Mouse (Mus musculus) embryo, embryonic 9.5 days (tissue): ENCODE measurements around the gene Cep131.

Experiments used
- DNase-seq: peaks from one replicate; pipeline ENCODE4 v3.0.0-alpha.2; 2017; ENCODE audit errors: extremely low spot score

Cep131 gene

DNA sequence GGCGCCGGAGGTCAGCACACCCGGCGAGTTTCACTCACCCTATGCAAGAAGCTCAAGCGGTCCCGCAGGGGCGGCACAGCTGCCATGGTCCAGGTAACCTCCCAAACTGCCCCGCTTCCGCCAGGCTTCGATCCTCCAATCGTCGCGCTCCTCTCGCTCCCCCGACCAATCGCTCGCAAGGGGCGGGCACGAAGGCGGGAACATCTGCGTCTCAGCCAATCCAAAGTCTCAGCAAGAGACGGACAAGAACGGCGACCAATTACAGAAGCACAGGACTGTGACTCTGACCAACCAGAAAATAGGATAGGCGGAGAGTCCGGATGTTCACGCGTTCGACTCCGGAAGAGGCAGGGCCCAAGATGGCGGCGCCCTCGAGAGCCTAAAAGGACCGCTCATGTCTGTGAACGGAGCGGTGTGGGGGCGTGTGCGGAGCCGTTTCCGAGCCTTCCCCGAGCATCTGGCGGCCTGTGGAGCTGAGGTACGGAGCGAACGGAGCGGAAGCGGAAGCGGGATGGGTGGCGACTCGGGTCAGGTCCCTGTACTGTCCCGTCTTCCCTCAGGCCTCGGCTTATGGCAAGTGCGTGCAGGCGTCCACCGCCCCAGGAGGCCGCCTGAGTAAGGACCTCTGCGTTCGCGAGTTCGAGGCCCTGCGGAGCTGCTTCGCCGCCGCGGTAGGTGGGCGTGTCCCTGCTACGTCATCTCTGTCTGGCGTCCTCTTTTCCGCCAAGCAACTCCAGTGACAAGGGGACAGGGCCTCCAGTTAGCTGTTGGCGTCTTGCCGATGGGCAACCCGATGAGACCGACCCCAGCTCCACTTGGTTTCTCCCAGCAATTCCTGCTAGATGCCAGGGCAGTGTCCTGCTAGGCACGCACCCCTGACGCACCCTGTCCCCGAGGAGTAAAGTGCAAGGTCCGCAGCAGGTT is 12.2 kb upstream of the Cep131 start, which contains the start of the genes Tepsin and Ndufaf8:
Gene Tepsin (minus strand): TSS at position 144 of the 924 bp plus-strand sequence.
Gene Ndufaf8 (plus strand): TSS at position 341 of the 924 bp plus-strand sequence.
- DNase-seq: peak; percentile 100

DNA sequence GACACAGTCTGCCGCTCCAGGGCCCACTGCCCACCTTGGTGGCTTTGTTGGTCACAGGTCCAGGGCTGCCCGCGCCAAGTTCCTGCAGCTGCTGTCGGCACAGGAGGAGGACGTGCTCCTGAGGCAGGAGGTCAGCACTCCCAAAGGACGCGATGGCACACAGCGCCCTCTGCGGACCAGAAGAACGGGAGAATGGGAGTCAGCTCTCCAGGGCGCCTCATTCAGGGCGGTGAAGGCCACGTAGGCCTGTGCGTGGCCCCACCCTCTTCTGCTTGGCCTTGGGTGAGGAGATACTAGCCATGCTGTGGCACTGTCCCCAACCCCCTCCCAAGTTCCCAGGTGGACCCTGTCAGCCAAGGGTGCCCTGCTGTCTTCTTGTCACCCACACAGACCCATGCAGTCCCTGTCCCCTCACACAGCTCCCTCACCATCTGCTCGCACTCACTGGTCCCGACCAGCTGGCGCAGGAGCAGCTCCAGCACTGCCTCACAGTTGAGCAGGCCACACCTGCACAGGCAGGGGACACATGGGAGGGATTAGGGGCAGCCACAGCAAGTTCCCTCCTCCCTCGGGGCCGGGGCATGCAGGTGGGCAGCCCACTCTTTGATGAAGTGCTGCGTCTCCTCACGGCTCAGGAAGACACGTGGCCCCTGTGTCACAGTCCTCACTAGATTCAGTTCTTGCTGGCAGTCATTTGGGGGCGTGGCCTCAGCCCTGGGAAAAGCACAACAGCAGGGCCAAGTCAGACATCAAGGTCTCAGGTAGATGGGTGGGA is 6.4 kb upstream of the Cep131 start:
- DNase-seq: no peak

DNA sequence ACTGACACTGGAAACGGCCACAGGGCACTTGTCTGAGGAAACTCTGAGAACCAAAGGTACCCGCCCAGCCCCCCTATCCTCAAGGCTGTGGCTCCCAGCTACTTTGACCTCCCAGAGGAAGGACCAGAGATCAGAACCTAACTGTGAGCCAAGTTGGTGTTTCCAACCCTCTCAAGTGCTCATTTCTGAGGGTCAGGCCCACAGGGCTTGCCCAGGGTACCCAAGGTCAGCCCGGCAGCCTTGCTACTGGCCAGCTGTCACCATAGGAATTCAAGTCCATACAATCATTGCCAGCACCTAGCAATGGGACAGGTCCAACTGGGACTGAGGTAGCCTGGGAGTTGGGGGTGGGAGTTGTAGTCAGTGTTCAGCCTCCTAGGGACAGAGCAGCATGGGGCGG is 4.0 kb upstream of the Cep131 start:
- no peak for DNase-seq

DNA sequence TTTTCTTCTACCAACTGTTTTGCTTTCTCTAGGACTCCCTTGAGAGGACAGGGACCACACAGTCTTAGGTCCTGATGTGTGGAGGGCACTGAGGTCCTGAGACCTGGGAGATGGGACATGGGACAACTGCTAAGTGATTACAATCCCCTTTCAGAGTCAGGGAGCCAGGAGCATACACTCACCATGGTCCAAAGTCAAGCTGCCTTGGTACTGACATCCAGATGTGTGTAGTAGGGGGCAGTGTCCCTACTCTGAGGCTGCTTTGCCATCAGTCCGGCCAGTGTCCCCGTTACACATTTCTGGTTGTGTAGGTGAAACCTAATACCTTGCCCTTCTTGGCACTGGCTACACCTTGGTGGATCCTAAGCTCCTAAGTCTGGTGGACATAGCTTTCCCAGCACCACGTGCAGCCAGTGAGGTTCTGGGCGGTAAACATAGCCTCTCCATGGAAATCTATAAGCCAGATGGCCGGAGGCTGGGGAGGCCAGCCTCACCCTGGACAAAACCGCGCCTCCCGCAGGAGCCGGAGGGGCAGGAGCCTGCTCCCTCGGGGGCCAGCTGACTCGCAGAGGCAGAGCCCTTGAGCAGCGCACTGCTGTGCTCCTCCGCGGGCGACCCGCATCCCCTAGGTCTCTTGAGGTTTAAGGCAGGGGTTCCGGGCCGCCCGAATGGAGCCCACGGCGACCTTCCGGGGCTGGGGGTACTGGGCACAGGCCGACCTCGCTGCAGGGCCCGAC is 568 bp downstream of the Cep131 start:
- DNase-seq: no peak

DNA sequence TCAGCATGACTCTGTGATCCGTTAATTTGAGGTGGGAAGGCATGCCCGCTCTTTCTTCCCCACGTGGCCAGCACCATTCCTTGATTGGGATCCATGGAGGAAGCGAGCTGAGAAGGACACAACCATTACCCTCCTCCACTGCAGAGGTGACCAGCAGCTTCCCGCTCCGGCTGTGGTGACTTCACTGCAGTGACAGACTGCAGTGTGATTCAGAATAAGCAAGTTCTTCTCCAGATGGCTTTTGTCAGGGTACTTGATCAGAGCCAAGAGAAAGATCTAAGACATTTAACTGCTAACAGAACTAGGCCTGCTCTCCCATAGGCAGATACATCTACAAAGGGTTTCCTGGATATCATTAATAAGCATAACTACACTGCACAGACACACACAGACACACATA is 6.3 kb downstream of the Cep131 start:
- no peak for DNase-seq

DNA sequence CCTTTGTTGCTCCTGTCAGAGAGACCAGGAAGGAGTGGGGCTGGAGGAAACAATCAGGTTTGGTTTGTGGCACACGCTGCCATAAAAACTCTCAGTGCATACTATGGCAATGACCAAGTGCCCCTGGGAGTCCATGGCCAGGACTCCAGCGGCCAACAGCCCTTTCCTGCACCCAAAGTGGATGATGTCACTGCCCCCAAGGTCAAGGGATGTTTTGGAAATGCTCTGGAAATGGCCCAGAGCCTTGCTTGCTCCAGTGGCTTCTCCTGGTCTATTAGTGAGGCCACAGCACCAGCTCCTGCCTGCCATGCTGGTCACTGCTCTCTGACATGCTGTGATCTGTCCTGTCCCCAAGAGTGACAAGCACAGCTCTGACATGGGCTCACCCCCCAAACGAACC is 10.4 kb downstream of the Cep131 start:
- no peak for DNase-seq

DNA sequence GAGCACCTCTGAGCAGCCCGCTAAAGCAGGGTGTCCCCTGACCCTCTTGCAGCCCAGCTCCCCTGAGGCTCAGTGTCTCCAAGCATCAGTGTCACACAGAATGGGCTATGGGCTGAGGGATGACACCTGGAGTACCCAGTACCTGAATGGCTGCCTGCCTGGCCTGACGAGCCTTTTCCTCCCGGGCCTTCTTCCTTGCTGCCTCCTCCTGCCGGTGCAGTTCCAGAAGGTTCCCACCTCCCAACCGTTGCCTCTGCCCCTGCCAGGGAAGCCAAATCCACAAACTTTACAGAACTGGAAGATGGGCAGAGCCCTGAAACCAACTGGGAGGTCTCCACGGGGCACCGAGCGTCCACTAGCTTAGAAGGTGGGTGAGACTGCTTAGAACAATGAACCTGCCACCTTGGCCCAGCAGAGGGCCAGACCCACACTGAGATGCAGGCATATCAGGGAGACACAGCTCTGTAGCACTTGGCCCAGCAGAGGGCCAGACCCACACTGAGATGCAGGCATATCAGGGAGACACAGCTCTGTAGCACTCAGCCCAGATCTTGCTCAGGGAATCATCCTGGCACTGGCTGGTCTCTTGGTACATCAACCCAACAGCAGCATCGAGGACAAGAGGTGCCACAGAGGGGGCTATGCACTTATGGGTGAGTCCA is 13.5 kb downstream of the Cep131 start:
- no peak for DNase-seq

DNA sequence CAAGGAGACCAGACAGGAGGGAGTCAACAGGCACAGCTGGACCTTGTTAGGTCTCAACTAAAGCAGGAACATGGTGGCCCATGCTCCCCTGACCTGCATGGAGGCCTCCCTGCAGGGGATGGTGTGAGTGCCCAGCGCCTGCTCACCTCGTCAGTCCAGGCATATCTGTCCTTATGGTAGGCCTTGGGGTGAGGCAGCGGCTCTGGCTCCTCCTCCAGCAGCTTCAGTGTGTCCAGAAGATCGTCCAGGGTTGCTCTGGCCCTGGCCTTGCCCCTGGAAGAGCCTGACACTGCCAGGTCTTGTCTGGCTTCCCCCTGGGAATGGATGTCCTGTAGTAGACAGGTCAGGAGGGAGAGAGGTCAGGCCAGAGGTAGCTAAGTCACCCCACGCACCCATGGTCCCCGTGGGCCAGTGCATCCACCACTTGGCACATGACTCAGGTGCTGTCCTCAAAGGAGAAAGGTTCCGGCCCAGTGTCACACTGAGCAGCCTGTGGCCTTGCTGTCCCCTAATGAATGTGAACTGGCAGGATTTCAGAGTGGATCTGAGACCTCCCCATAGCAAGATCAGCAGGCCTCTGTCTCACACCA is 14.8 kb downstream of the Cep131 start:
- DNase-seq: no peak

DNA sequence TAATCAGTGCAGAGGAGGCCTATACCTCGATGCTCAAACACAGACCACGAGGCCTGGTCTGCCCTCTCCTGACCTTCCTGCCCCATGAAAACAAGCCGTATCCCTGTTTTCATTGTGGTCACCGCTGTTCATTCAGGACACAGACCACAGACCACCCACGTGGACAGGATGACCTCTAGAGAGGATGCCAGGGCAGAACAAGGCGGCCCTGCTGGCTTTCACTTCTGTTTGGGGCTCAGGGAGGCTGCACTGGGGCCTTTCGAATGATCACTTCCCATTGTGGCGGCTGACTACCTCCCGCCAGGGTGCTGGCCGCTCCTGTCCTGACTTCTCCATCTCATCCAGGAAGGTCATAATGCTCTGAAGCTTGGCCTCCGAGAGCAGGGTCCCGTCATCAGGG is 15.6 kb downstream of the Cep131 start:
- peak; percentile 39 for DNase-seq

DNA sequence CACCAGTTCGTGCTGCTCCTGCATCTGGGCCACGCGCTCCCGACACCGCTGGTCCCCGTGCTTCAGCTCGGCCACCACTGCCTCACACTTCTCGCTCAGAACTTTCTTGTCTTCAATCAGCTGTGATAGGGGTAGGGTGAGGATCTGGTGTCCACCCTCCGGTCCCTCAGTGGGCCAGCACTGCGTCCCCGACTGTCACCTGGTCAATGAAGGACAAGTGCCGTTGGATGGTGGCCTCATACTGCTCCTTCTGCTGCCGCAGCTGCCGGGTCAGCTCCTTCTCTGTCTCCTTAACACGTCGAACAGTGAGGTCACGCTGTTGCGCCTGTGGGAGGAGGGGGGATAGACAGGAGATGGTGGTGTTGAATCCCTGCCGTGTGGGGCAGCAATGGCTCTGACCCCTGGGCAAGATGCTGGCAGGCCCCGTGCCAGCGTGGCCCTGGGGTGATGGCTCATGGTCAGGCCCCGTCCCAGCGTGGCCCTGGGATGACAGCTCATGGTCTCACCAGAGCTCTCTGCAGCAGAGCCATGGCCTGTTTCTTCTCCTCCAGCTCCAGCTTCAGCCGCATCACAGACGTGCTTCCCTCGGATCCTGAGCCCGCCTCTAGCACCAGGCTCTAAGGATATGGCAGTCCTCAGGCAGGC is 16.2 kb downstream of the Cep131 start:
- DNase-seq: no peak

DNA sequence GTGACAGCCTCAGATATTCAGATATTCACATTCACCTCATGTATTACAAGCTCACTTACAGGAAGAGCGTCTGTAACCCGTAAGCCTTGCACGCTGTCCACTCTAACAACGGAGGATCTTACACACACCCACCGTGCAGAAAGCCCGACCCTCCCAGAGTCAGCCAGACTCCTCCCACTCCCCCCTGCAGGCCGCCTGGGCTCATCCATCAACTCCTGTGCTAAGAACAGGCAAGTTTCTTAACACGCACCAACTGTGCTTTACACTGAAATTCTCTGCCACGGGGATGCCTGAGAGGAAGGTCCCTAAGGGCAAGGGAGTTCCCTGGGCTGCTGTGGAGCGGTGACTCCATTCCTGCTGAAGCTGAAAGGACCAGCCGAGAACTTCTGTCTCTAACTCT is 17.4 kb downstream of the Cep131 start:
- DNase-seq: peak; percentile 53

DNA sequence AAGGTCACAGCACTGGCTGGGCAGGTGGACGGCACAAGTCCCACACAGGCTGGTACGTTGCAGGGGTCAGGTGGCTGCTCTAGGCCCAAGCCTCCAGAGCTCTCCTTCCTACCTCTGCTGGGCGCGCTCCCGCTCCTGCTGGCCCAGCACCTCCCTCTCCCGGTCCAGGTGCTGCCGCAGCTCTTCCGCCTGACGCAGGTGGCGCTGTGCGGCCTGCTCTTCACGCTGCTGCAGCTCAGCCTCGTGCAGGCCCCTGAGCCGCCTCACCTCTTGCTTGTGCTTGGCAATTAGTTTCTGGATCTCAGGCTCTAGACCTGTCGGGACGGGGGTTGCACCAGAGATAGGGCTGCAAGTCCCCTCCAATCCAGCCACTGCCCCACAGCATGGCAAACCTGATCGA is 18.8 kb downstream of the Cep131 start:
- no peak for DNase-seq

DNA sequence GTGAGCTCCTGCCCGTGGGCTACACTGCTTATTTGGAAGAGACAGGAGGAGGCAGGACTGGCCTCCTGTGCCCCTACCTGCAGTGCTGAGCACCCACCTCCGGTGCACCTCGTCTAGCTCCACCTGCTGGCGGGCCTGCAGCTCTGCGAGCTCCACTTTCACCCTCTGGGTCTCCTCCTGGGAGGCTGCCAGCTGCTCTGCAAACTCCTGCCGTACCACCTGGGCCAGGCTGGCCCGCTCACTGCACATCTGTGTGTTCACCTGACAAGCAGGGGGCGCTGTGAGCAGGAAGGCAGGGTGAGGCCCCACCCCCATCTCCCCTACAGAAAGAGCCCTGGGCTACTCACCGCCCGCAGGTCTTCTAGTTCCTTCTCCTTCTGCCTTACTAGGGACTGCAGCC is 21.3 kb downstream of the Cep131 start:
- DNase-seq: no peak

DNA sequence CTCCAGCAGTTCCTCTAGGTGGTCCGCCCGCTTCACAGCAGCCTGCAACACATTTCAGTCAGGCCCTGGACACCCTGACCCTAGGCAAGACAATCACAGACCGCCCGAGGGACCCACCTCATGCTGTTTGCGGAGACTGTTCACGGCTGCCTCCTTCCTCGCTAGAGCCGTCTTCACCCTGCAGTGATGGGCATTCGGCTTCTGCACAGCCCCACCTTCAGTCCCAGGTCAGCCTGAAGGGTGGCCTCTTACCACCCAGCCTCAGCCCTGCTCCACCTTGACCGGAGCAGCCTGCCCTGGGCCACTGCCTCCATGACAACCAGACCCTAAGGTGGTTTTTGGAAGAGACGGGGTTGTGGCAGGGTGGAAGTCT is 22.0 kb downstream of the Cep131 start:
- DNase-seq: no peak

DNA sequence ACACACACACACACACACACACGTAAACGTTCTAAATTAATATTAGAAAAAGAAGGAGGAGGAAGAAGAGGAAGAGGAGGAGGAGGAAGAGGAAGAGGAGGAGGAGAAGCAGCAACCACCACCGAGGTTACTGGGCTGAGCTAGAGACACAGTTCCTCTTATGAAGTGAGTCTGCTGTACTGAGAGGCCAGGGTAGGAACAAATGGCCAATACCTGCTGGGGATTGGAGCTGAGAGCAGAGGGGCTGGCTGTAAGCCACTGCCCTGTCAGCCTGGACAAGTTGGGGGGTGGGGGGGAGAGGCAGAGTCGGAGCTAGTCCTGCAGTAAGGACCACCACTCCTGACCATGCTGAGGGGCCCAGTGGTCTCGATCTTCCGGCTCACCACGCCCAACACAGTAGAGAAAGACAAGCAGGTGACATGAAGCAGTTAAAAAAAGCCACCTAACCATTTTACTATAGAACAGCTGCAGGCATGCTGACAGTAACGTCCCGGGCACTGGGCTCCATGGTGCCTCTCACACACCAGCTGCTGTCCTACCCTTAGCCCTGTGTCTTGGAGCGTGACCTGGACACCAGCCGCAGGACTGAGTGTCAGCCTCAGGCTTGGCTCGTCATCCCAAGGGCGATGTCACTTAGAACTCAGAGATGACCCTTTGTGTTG is 22.5 kb downstream of the Cep131 start:
- no peak for DNase-seq

DNA sequence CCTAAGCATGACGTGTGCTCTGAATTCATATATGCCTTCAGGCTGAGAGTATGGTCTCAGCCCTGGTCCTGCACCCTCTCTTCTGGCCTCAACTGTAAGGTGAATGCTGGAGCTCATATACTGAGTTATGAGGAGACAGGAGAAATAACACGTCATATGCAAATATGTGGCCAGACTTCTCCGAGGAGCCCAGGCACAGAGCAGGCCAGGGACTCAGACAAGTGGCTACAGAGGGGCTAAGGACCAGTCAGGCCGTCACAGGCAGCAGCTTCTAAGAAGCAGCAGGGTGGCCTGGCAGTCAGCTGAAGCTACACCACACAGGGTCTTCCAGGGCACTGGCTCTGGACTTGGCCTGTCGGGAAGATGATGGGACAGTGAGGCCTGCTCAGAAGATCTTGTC is 23.3 kb downstream of the Cep131 start:
- DNase-seq: no peak

DNA sequence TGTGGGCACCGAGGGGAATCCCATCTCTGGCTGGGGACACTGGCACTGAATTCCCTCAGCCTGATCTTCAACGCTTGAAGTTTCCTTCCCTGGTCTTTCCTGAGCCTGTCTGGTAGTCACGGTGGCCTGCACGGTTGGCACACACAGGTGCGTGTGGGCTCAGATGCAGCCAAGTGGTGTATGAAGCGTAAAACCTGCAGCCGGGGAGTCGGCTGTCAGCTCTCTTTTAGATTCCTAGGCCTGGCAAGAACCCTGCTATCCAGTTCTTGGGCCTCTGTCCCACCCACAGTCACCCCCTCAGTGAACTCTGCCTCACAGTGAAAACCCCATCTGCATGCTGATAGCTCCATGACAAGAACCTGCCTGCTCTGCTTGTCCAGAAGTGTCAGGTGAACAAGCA is 26.0 kb downstream of the Cep131 start:
- DNase-seq: no peak

DNA sequence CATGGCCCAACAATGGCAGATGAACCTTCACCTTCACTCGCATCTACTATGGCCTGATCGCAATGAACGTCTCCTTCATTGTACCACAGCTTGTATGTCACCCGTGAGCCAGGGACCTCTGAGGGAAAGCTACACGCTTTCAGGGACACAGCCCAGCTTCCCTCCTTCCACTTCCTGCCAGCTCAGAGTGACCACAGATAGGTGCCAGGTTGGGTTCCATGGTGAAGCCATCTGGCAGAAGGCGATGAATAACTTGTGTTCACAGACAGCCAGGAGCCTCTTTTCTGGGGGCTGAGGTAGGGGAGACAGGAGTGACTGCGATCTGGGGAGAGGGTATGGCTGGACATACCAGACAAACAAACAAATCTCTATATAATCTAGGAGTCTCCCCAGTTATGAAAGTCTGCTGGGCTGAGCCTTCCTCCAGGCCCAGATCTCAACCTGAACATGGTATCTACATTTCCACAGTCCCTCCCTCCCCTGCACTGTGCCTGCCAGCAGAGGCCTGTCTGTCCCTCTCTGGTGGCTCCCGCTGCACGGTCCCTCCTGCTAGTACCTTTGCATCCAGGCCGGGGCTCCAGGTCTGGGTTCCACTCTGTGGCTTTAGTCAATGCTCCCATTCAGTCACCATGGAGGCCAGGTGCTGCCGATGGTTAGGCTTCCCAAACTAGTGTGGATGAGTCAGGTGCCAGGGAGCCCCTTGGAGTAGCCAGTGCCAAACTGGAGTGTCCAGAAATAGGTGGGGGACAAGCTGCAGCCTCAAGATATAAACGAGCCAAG is 30.5 kb downstream of the Cep131 start:
- no peak for DNase-seq

DNA sequence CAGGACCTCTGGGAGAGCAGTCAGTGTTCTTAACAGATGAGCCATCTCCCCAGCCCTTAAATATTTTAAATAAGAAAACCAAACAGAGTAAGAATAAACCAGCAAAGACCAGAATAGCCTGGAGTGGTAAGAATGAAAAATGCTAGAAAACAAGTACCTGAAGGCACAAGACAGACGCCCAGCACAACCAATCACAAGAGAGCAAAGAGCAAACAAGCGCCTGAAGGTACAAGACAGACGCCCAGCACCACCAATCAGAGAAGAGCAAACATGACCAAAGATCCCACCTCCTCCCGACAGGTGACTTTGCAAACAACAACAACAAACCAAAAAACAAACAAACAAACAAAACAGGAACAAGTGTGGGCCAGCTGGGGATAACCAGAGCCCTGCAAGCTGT is 32.8 kb downstream of the Cep131 start:
- DNase-seq: no peak
